Mouse (Mus musculus) E14TG2a.4 (cell line): ENCODE data around the gene Tifa.

Experiments used
- CTCF ChIP-seq: conservative IDR thresholded peaks from 2 replicates; pipeline ENCODE4 v1.5.1; 2014; ENCODE audit warnings: low read length
- NANOG ChIP-seq: IDR thresholded peaks from 2 replicates; pipeline ENCODE4 v1.6.1; 2014; ENCODE audit warnings: borderline replicate concordance, low read length, mixed read lengths

DNA sequence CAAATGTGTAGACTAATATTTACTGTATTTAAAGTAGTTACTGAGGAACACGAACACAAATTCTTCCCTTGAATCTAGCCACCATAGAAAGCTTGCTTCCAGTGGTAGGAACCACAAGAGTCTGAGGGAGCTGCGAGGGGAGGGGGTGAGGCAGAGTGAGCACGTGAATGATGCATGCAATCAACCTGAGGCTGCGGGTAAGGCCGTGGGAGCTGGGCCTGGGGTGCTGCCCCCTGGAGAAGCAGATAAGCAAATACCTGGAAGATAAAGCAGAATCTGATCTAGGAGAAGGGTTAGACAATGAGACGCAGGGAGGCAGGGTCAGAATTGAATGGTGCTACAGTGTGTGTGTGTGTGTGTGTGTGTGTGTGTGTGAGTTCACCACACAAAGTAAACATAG is 41.5 kb downstream of the Tifa start:
- TF ChIP-seq CTCF (no peak), NANOG (no peak)
